Mouse (Mus musculus): Measurements from ENCODE around the gene Mettl6.

DNA sequence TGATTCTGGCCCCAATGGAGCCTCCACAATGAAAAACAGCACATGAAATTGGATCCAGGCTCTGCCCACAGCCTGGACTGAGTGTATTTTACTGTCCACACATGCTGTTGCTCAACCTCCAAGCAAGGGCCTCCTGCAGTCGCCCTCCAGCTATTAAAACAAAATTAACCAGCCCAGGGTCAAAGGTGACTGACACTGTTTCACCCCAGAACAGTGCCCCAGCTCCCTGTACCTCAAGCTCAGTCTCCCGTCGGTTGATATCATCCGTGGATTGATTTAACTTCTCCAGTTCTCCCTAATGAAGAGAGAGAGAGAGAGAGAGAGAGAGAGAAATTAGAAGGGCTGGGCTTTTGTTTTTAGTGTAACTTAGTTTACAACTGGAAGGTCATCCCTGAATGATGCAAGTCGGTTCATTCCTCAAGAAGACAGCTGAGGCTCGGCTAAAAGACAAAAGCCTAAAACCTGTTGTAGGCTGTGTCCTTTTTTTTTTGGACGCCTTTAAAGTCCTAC, 60.9 kb downstream of the Mettl6 start:
- TF ChIP-seq TAL1 (IDR thresholded peaks at IDR 0.05; ENCODE audit: low read length) (no peak), MAZ (IDR thresholded peaks at IDR 0.05; ENCODE audit: low read depth, low read length) (no peak), EP300 (IDR thresholded peaks at IDR 0.05; ENCODE audit: low read depth in 1 of 2, low read length in 2 of 2) (no peak), POLR2AphosphoS2 (IDR thresholded peaks at IDR 0.05; ENCODE audit: low read length) (no peak), TCF12 (IDR thresholded peaks at IDR 0.05; ENCODE audit: low read depth, low read length) (no peak), JUND (IDR thresholded peaks at IDR 0.05; ENCODE audit: low read depth, low read length) (no peak), POLR2A (IDR thresholded peaks at IDR 0.05; ENCODE audit: control insufficient read depth in 1 of 2, insufficient read depth in 1 of 2, low read depth in 1 of 2, low read length in 2 of 2, poor library complexity in 1 of 2) (no peak), CTCF (IDR thresholded peaks at IDR 0.05 in 2 of 3, conservative IDR thresholded peaks at IDR 0.05 in 1 of 3; ENCODE audit: control insufficient read depth in 1 of 3, insufficient read depth in 1 of 3, low read depth in 2 of 3, low read length in 3 of 3, poor library complexity in 1 of 3, severe bottlenecking in 1 of 3) (no peak), UBTF (IDR thresholded peaks at IDR 0.05; ENCODE audit: borderline replicate concordance, insufficient read depth, low read depth, low read length) (no peak), GATA1 (IDR thresholded peaks at IDR 0.05; ENCODE audit: low read depth, low read length) (no peak), NRF1 (IDR thresholded peaks at IDR 0.05; ENCODE audit: insufficient read depth, low read depth, low read length, poor library complexity, severe bottlenecking) (no peak), TBP (IDR thresholded peaks at IDR 0.05; ENCODE audit: low read depth, low read length) (no peak)
